Mouse (Mus musculus): Measurements from ENCODE around the gene Mpst. TPM values are rescaled to one million over a fixed set of nuclear protein-coding genes. Genes with fewer than 3 reads are reported as not detected.

The Mpst gene
- total RNA-seq, 2 experiments from 2014 or later = 35.2 to 67.9 TPM

Other genes starting within 250 kb of the Mpst start
- 19.7 and 41.4 TPM in 2 replicates for gene Ift27, start 232.3 kb upstream of the Mpst start, total RNA-seq (2015; ENCODE audit: low replicate concordance)
- gene Ift27, start 232.3 kb upstream of the Mpst start, total RNA-seq (2017; ENCODE audit: low replicate concordance) = 2.5 and 6.4 TPM in 2 replicates
- not detected in 2 replicates for gene Pvalb, start 200.0 kb upstream of the Mpst start, total RNA-seq (2015; ENCODE audit: low replicate concordance)
- gene Pvalb, start 200.0 kb upstream of the Mpst start, total RNA-seq (2017; ENCODE audit: low replicate concordance) = not detected in 2 replicates
- 37.7 and 61.6 TPM in 2 replicates for gene Ncf4, start 161.6 kb upstream of the Mpst start, total RNA-seq (2015; ENCODE audit: low replicate concordance)
- gene Ncf4, start 161.6 kb upstream of the Mpst start, total RNA-seq (2017; ENCODE audit: low replicate concordance) = 27.7 and 54.2 TPM in 2 replicates
- 1.1 and 5.0 TPM in 2 replicates for gene Csf2rb2, start 100.7 kb upstream of the Mpst start, total RNA-seq (2015; ENCODE audit: low replicate concordance)
- gene Csf2rb2, start 100.7 kb upstream of the Mpst start, total RNA-seq (2017; ENCODE audit: low replicate concordance) = 0.13 TPM in 1 of 2 replicates, not detected in the other
- 12.6 and 18.0 TPM in 2 replicates for gene Csf2rb, start 80.7 kb upstream of the Mpst start, total RNA-seq (2015; ENCODE audit: low replicate concordance)
- 4.9 and 6.8 TPM in 2 replicates for gene Csf2rb, start 80.7 kb upstream of the Mpst start, total RNA-seq (2017; ENCODE audit: low replicate concordance)
- not detected in 2 replicates for gene Tex33, start 10.5 kb upstream of the Mpst start, total RNA-seq (2015; ENCODE audit: low replicate concordance)
- not detected in 2 replicates for gene Tex33, start 10.5 kb upstream of the Mpst start, total RNA-seq (2017; ENCODE audit: low replicate concordance)
- 29.3 and 42.2 TPM in 2 replicates for gene Tst, start 509 bp upstream of the Mpst start, total RNA-seq (2015; ENCODE audit: low replicate concordance)
- gene Tst, start 509 bp upstream of the Mpst start, total RNA-seq (2017; ENCODE audit: low replicate concordance) = 15.8 and 20.8 TPM in 2 replicates
- gene Kctd17, start 22.1 kb downstream of the Mpst start, total RNA-seq (2015; ENCODE audit: low replicate concordance) = 2.2 and 14.7 TPM in 2 replicates
- gene Kctd17, start 22.1 kb downstream of the Mpst start, total RNA-seq (2017; ENCODE audit: low replicate concordance) = not detected in 2 replicates
- gene Tmprss6, start 62.2 kb downstream of the Mpst start, total RNA-seq (2015; ENCODE audit: low replicate concordance) = not detected in 2 replicates
- 0.26 TPM in 1 of 2 replicates, not detected in the other for gene Tmprss6, start 62.2 kb downstream of the Mpst start, total RNA-seq (2017; ENCODE audit: low replicate concordance)
- gene Il2rb, start 88.9 kb downstream of the Mpst start, total RNA-seq (2015; ENCODE audit: low replicate concordance) = 2.9 and 10.5 TPM in 2 replicates
- gene Il2rb, start 88.9 kb downstream of the Mpst start, total RNA-seq (2017; ENCODE audit: low replicate concordance) = 2.2 and 3.9 TPM in 2 replicates
- gene C1qtnf6, start 125.0 kb downstream of the Mpst start, total RNA-seq (2015; ENCODE audit: low replicate concordance) = 4.3 TPM in 1 of 2 replicates, not detected in the other
- gene C1qtnf6, start 125.0 kb downstream of the Mpst start, total RNA-seq (2017; ENCODE audit: low replicate concordance) = not detected in 2 replicates
- gene Sstr3, start 138.3 kb downstream of the Mpst start, total RNA-seq (2015; ENCODE audit: low replicate concordance) = not detected in 2 replicates
- gene Sstr3, start 138.3 kb downstream of the Mpst start, total RNA-seq (2017; ENCODE audit: low replicate concordance) = not detected in 2 replicates
- 126 and 259 TPM in 2 replicates for gene Rac2, start 166.4 kb downstream of the Mpst start, total RNA-seq (2015; ENCODE audit: low replicate concordance)
- gene Rac2, start 166.4 kb downstream of the Mpst start, total RNA-seq (2017; ENCODE audit: low replicate concordance) = 61.6 and 79.4 TPM in 2 replicates
- 11.2 and 18.4 TPM in 2 replicates for gene Cyth4, start 190.6 kb downstream of the Mpst start, total RNA-seq (2015; ENCODE audit: low replicate concordance)
- 16.3 and 20.8 TPM in 2 replicates for gene Cyth4, start 190.6 kb downstream of the Mpst start, total RNA-seq (2017; ENCODE audit: low replicate concordance)

All from erythroid progenitor cell, adult 5-6 weeks (primary cell).